Mouse (Mus musculus) MEL (cell line): ENCODE measurements around the gene Rnf212b. TPM values are rescaled to one million over a fixed set of nuclear protein-coding genes. Genes with fewer than 3 reads are reported as not detected.
A peak's percentile ranks its signal among the peaks of the same experiment; 100 is the strongest.

Experiments used
- DNase-seq: peaks from one replicate; pipeline ENCODE4 v3.0.0; 2011; ENCODE audit warnings: low read depth, low spot score
- H3K27ac ChIP-seq: 2 replicates; pipeline ENCODE4 v1.5.1; 2012; ENCODE audit warnings: low read depth, mild to moderate bottlenecking, control low read depth, low read length, moderate library complexity; ENCODE audit not compliant: control insufficient read depth
- H3K27me3 ChIP-seq, 2 experiments: fragments of 150-350 bp in 1 of 2; sonication (generic) in 1 of 2; 2 replicates each; pipeline ENCODE4 v1.6.1; 2012; ENCODE audit warnings: low read length in 2 of 2, mild to moderate bottlenecking in 2 of 2, improper control_type of control experiment in 1 of 2, moderate library complexity in 1 of 2; ENCODE audit not compliant: insufficient read depth in 2 of 2, control insufficient read depth in 1 of 2
- H3K36me3 ChIP-seq, 2 experiments: 2 replicates each; pipeline ENCODE4 v1.6.1; 2012 to 2014; ENCODE audit warnings: low read length in 2 of 2, improper control_type of control experiment in 1 of 2, inconsistent platforms in 1 of 2, mild to moderate bottlenecking in 1 of 2; ENCODE audit not compliant: insufficient read depth in 2 of 2, control insufficient read depth in 1 of 2
- H3K4me1 ChIP-seq, 2 experiments: fragments of 150-350 bp in 1 of 2; sonication (generic) in 1 of 2; 2 replicates each; pipeline ENCODE4 v1.6.1; 2012; ENCODE audit warnings: low read length in 2 of 2, improper control_type of control experiment in 1 of 2, mild to moderate bottlenecking in 1 of 2; ENCODE audit not compliant: insufficient read depth in 2 of 2, control insufficient read depth in 1 of 2
- H3K4me3 ChIP-seq, 2 experiments: fragments of 150-350 bp in 1 of 2; sonication (generic) in 1 of 2; 2 replicates each; pipeline ENCODE4 v1.5.1; 2012; ENCODE audit warnings: low read depth in 2 of 2, low read length in 2 of 2, mild to moderate bottlenecking in 2 of 2, moderate library complexity in 2 of 2, control low read depth in 1 of 2, improper control_type of control experiment in 1 of 2; ENCODE audit not compliant: control insufficient read depth in 1 of 2, insufficient read depth in 1 of 2
- H3K79me2 ChIP-seq: 2 replicates; pipeline ENCODE4 v1.6.1; 2012; ENCODE audit warnings: mild to moderate bottlenecking, low read length, moderate library complexity; ENCODE audit not compliant: control insufficient read depth, poor library complexity, insufficient read depth
- H3K9ac ChIP-seq: 2 replicates; pipeline ENCODE4 v1.6.1; 2012; ENCODE audit warnings: low read depth, mild to moderate bottlenecking, control low read depth, low read length, moderate library complexity; ENCODE audit not compliant: control insufficient read depth, poor library complexity, severe bottlenecking
- H3K9me3 ChIP-seq: fragments of 150-350 bp; sonication (generic); replicated peaks from 2 replicates; pipeline ENCODE4 v1.6.1; 2012; ENCODE audit warnings: mild to moderate bottlenecking, low read length, improper control_type of control experiment, moderate library complexity; ENCODE audit not compliant: insufficient read depth
- CHD1 ChIP-seq: IDR thresholded peaks from 2 replicates; pipeline ENCODE4 v1.6.1; 2012; ENCODE audit warnings: low read depth, mild to moderate bottlenecking, inconsistent platforms, low read length, improper control_type of control experiment
- EP300 ChIP-seq, 2 experiments: IDR thresholded peaks; 2 replicates each; pipeline ENCODE4 v1.6.1; 2011; ENCODE audit warnings: improper control_type of control experiment in 2 of 2, low read length in 2 of 2, low read depth in 1 of 2, mild to moderate bottlenecking in 1 of 2
- ETS1 ChIP-seq: IDR thresholded peaks from 2 replicates; pipeline ENCODE4 v1.6.1; 2012; ENCODE audit warnings: low read depth, mild to moderate bottlenecking, inconsistent platforms, low read length, improper control_type of control experiment, moderate library complexity
- HCFC1 ChIP-seq: IDR thresholded peaks from 2 replicates; pipeline ENCODE4 v1.6.1; 2012; ENCODE audit warnings: low read depth, mild to moderate bottlenecking, inconsistent platforms, low read length, improper control_type of control experiment, moderate library complexity
- MAX ChIP-seq: IDR thresholded peaks from 2 replicates; pipeline ENCODE4 v1.6.1; 2011; ENCODE audit warnings: low read length, improper control_type of control experiment
- MAZ ChIP-seq: IDR thresholded peaks from 2 replicates; pipeline ENCODE4 v1.6.1; 2012; ENCODE audit warnings: low read depth, mild to moderate bottlenecking, inconsistent platforms, low read length, improper control_type of control experiment
- MXI1 ChIP-seq: IDR thresholded peaks from 2 replicates; pipeline ENCODE4 v1.6.1; 2011; ENCODE audit warnings: mild to moderate bottlenecking, low read depth, low read length, improper control_type of control experiment
- MYC ChIP-seq: IDR thresholded peaks from 2 replicates; pipeline ENCODE4 v1.6.1; 2011; ENCODE audit warnings: low read depth, mild to moderate bottlenecking, low read length, improper control_type of control experiment, moderate library complexity
- NELFE ChIP-seq: IDR thresholded peaks from 2 replicates; pipeline ENCODE4 v1.6.1; 2011; ENCODE audit warnings: low read depth, low read length, improper control_type of control experiment
- NRF1 ChIP-seq: IDR thresholded peaks from 2 replicates; pipeline ENCODE4 v1.6.1; 2014; ENCODE audit warnings: low read depth, mild to moderate bottlenecking, inconsistent platforms, low read length, improper control_type of control experiment, moderate library complexity; ENCODE audit not compliant: poor library complexity, insufficient read depth, severe bottlenecking
- POLR2A ChIP-seq, 2 experiments: IDR thresholded peaks; 2 replicates each; pipeline ENCODE4 v1.6.1; 2011 to 2012; ENCODE audit warnings: low read length in 2 of 2, mild to moderate bottlenecking in 2 of 2, control low read depth in 1 of 2, improper control_type of control experiment in 1 of 2, low read depth in 1 of 2, moderate library complexity in 1 of 2; ENCODE audit not compliant: control insufficient read depth in 1 of 2, insufficient read depth in 1 of 2, poor library complexity in 1 of 2
- POLR2AphosphoS2 ChIP-seq: IDR thresholded peaks from 2 replicates; pipeline ENCODE4 v1.6.1; 2011; ENCODE audit warnings: low read length, improper control_type of control experiment
- TCF12 ChIP-seq: IDR thresholded peaks from 2 replicates; pipeline ENCODE4 v1.6.1; 2014; ENCODE audit warnings: low read depth, mild to moderate bottlenecking, inconsistent platforms, low read length, improper control_type of control experiment, moderate library complexity
- UBTF ChIP-seq: IDR thresholded peaks from 2 replicates; pipeline ENCODE4 v1.6.1; 2012; ENCODE audit warnings: low read depth, mild to moderate bottlenecking, inconsistent platforms, low read length, improper control_type of control experiment, moderate library complexity, borderline replicate concordance; ENCODE audit not compliant: insufficient read depth
- ZMIZ1 ChIP-seq: IDR thresholded peaks from 2 replicates; pipeline ENCODE4 v1.6.1; 2012; ENCODE audit warnings: low read depth, mild to moderate bottlenecking, inconsistent platforms, low read length, improper control_type of control experiment, moderate library complexity
- ZNF384 ChIP-seq: IDR thresholded peaks from 2 replicates; pipeline ENCODE4 v1.6.1; 2012; ENCODE audit warnings: low read depth, mild to moderate bottlenecking, inconsistent platforms, low read length, improper control_type of control experiment
- polyA plus RNA-seq, 2 experiments: library from polyadenylated mRNA; stranded (reverse) in 1 of 2; unstranded in 1 of 2; fragments of >175 nt in 1 of 2; fragments of >200 nt in 1 of 2; gene quantifications; 2 replicates each; pipeline versions ENCODE4 v1.2.1 to v1.2.4; 2012; ENCODE audit warnings: low replicate concordance in 2 of 2, low read depth in 1 of 2; ENCODE audit not compliant: insufficient read length in 2 of 2, insufficient read depth in 1 of 2, missing spikeins in 1 of 2
- total RNA-seq: library from RNA; depleted of rRNA; stranded (reverse); fragments of 300-350 nt; gene quantifications from 2 replicates; pipeline ENCODE4 v1.2.3, GENCODE M21; 2012

The Rnf212b gene
- total and polyA plus RNA-seq, 3 experiments, result not detected

GRCm38 (mm10) chr14:54894296-54895151, 80.6 kb downstream of the Rnf212b start:
- H3K9ac ChIP-seq, result peak overlapping the region; percentile 100
- H3K27ac ChIP-seq, result peak overlapping the region; percentile 73
- H3K79me2 ChIP-seq, result peaks cover 19% of the 10 kb centered on the region
- peaks cover 4 to 6% of the 10 kb centered on the region in 2 experiments; a peak in 3 of 4 replicates for H3K4me1 ChIP-seq
- TF ChIP-seq MXI1, result peak; percentile 82
- TF ChIP-seq POLR2A (IDR thresholded peaks at IDR 0.05; ENCODE audit: control insufficient read depth in 1 of 2, insufficient read depth in 1 of 2, low read depth in 1 of 2, low read length in 2 of 2, poor library complexity in 1 of 2), result peak in 1 of 2 experiments; percentile 44; a peak in 2 of 4 replicates
- TF ChIP-seq POLR2AphosphoS2, result no peak
- TF ChIP-seq ZNF384, result no peak
- TF ChIP-seq UBTF, result no peak
- TF ChIP-seq HCFC1, result peak; percentile 49; the same call in 1 of the 2 replicates
- TF ChIP-seq ETS1, result no peak
- peak; percentile 23; the same call in 1 of the 2 replicates for TF ChIP-seq TCF12
- peak; percentile 57 for TF ChIP-seq MAX
- TF ChIP-seq NRF1, result no peak
- 0 out of 2 replicates have a peak, but pooled peaks have one; percentile 32 for TF ChIP-seq ZMIZ1
- 0 out of 2 replicates have a peak, but pooled peaks have one; percentile 46 for TF ChIP-seq MAZ
- TF ChIP-seq CHD1, result peak; percentile 74; the same call in 1 of the 2 replicates
- TF ChIP-seq EP300 (IDR thresholded peaks at IDR 0.05; ENCODE audit: low read depth in 1 of 2, low read length in 2 of 2), result no peak
- peak; percentile 67 for DNase-seq
- H3K4me3 ChIP-seq, result peak overlapping the region; percentile 74 to 100
- no peaks in the 10 kb centered on the region for H3K9me3 ChIP-seq
- H3K36me3 ChIP-seq, result peaks cover 12 to 14% of the 10 kb centered on the region in 2 experiments
- no peaks in the 10 kb centered on the region for H3K27me3 ChIP-seq

GRCm38 (mm10) chr14:54897445-54897844, 83.5 kb downstream of the Rnf212b start:
- Histone ChIP-seq H3K9ac (no peak overlapping the region), H3K36me3 (peaks cover 12 to 14% of the 10 kb centered on the region in 2 experiments), H3K27me3 (no peaks in the 10 kb centered on the region), H3K79me2 (peaks cover 19% of the 10 kb centered on the region), H3K27ac (no peak overlapping the region), H3K9me3 (no peaks in the 10 kb centered on the region), H3K4me1 (peaks cover 4 to 6% of the 10 kb centered on the region in 2 experiments; a peak in 3 of 4 replicates), H3K4me3 (no peak overlapping the region)
- TF ChIP-seq MYC, result no peak
- peak in 1 of 2 experiments; percentile 21; a peak in 1 of 4 replicates for TF ChIP-seq POLR2A (IDR thresholded peaks at IDR 0.05; ENCODE audit: control insufficient read depth in 1 of 2, insufficient read depth in 1 of 2, low read depth in 1 of 2, low read length in 2 of 2, poor library complexity in 1 of 2)
- TF ChIP-seq NELFE, result no peak
- DNase-seq, result no peak
